Mouse (Mus musculus) CH12.LX (cell line): ENCODE results near the gene Srarp.

Source experiments
- CHD2 ChIP-seq: IDR thresholded peaks from 2 replicates; pipeline ENCODE4 v1.6.1; 2011; ENCODE audit warnings: low read length, improper control_type of control experiment
- CTCF ChIP-seq, 2 experiments: IDR thresholded peaks in 1 of 2; conservative IDR thresholded peaks in 1 of 2; 2 replicates each; pipeline ENCODE4 v1.5.1; 2011 to 2012; ENCODE audit warnings: low read depth in 2 of 2, low read length in 2 of 2, improper control_type of control experiment in 1 of 2, inconsistent platforms in 1 of 2, mild to moderate bottlenecking in 1 of 2, moderate library complexity in 1 of 2
- E2F4 ChIP-seq: IDR thresholded peaks from 2 replicates; pipeline ENCODE4 v1.6.1; 2011; ENCODE audit warnings: low read depth, low read length, improper control_type of control experiment; ENCODE audit not compliant: insufficient replicate concordance
- EP300 ChIP-seq: IDR thresholded peaks from 2 replicates; pipeline ENCODE4 v1.6.1; 2011; ENCODE audit warnings: low read length, improper control_type of control experiment
- KAT2A ChIP-seq: IDR thresholded peaks from 2 replicates; pipeline ENCODE4 v1.6.1; 2012; ENCODE audit warnings: low read length, improper control_type of control experiment, inconsistent platforms; ENCODE audit not compliant: insufficient replicate concordance
- MAX ChIP-seq: IDR thresholded peaks from 2 replicates; pipeline ENCODE4 v1.6.1; 2011; ENCODE audit warnings: low read length, improper control_type of control experiment
- MEF2A ChIP-seq: IDR thresholded peaks from 2 replicates; pipeline ENCODE4 v1.6.1; 2014; ENCODE audit warnings: low read depth, mild to moderate bottlenecking, inconsistent platforms, low read length, improper control_type of control experiment, borderline replicate concordance
- NELFE ChIP-seq: IDR thresholded peaks from 2 replicates; pipeline ENCODE4 v1.6.1; 2011; ENCODE audit warnings: low read depth, low read length, improper control_type of control experiment
- POLR2A ChIP-seq: IDR thresholded peaks from 2 replicates; pipeline ENCODE4 v1.6.1; 2011; ENCODE audit warnings: low read depth, mild to moderate bottlenecking, improper control_type of control experiment, low read length
- SMC3 ChIP-seq: IDR thresholded peaks from 2 replicates; pipeline ENCODE4 v1.6.1; 2011; ENCODE audit warnings: low read depth, low read length, improper control_type of control experiment
- ZNF384 ChIP-seq: IDR thresholded peaks from 2 replicates; pipeline ENCODE4 v1.6.1; 2012; ENCODE audit warnings: low read depth, low read length, improper control_type of control experiment, inconsistent platforms

DNA sequence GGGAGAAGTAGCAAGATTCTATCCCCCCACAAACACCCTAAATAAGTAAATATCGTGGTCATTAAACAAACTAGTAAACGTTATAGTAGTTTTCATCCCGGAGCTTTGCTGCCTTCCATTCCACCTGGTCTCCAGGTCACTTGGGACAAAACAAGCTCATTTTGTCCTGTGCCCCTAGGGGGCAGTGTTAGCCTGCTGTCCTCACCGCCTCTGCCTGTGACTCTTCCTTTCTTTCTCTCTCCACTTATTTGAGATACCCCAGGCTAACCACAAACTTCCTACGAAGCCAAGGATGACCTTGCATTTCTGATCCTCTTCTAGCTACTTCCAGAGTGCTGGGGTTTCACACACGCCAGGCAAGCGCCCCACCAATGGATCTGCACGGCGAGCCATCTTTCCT is 4.9 kb downstream of the Srarp start:
- peak; percentile 92 to 94 for TF ChIP-seq CTCF (conservative IDR thresholded peaks at IDR 0.05 in 1 of 2, IDR thresholded peaks at IDR 0.05 in 1 of 2; ENCODE audit: low read depth in 2 of 2, low read length in 2 of 2)
- no peak for TF ChIP-seq E2F4
- TF ChIP-seq KAT2A, result no peak
- no peak for TF ChIP-seq POLR2A
- peak; percentile 25; the same call in 1 of the 2 replicates for TF ChIP-seq NELFE
- peak; percentile 83 for TF ChIP-seq SMC3
- no peak for TF ChIP-seq EP300
- no peak for TF ChIP-seq MAX
- TF ChIP-seq CHD2, result no peak
- TF ChIP-seq MEF2A, result no peak
- TF ChIP-seq ZNF384, result no peak
